Mouse (Mus musculus): ENCODE results near the gene Phpt1. TPM values are rescaled to one million over a fixed set of nuclear protein-coding genes. Genes with fewer than 3 reads are reported as not detected.

Phpt1 gene
- total and polyA plus RNA-seq, 2 experiments from 2014 or later: 39.8 to 192 TPM

DNA sequence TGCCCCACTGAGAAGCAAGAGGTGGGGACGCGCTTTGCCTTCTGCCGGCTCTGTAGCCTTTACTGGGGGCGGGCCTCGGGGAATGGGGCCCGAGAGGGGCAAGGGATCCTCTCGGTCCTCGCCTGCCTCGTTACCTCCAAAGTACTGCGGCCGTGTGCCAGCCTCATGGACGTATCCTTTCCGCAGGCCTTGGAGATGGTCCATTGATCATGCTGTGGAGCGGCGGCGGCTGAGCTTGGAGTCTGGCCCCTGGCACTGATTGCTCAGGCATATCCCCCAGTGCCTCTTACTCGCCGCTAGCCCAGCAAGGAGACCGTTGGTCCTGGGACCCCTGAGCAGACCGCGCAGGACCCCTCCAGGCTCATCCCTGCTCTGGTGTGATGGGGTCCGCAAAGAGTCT lies 41.4 kb upstream of the Phpt1 start:
- Histone ChIP-seq H3K4me3 (ENCODE audit: low read depth, low read length) (peak overlapping the region; percentile 11; the same call in 1 of the 2 replicates), H3K36me3 (ENCODE audit: insufficient read depth, low read length) (no peaks in the 10 kb centered on the region), H3K27ac (ENCODE audit: low read depth, low read length) (no peak overlapping the region), H3K4me2 (ENCODE audit: low read depth, low read length, poor library complexity, severe bottlenecking) (peak overlapping the region; percentile 26; the same call in 1 of the 2 replicates), H3K4me1 (ENCODE audit: insufficient read depth, low read length) (peaks cover 5% of the 10 kb centered on the region; the same call in 1 of the 2 replicates), H3K9me3 (ENCODE audit: low read length) (no peaks in the 10 kb centered on the region), H3K27me3 (ENCODE audit: insufficient read depth, low read length) (peaks cover 27% of the 10 kb centered on the region), H3K9ac (replicated peaks; ENCODE audit: low read length, poor library complexity, severe bottlenecking) (no peak overlapping the region)
- DNase-seq (ENCODE audit: low spot score) (no peak), ATAC-seq (ENCODE audit: low FRiP score) (no peak)
- 19% methylated on average over 22 of the region's 22 CpGs for WGBS
- TF ChIP-seq CTCF (IDR thresholded peaks at IDR 0.05): no peak

DNA sequence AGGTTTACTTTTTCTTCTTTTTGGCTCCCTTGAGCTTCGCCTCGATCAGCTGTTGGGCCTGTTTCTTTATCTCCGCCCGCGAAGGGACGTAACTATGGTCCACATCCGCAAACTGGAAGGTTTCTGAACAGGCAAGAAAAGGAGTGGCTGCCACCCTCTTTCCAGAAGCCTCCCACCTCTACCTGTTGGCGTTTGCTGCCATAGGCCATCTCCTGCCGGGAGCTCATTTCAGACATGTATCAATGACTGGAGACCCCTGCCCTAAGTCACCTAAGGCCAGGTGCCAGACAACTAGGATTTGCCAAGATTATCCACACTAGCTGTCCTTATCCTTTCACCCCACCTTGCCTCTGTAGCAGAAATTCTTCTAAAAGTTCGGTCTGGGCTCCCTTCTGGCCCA lies 33.6 kb upstream of the Phpt1 start:
- no peaks in the 10 kb centered on the region for H3K9me3 ChIP-seq (ENCODE audit: low read length)
- DNase-seq (ENCODE audit: low spot score) (no peak), ATAC-seq (ENCODE audit: low FRiP score) (no peak)
- 72% methylated on average over 10 of the region's 10 CpGs for WGBS
- peak overlapping the region; percentile 96 for H3K27ac ChIP-seq (ENCODE audit: low read depth, low read length)
- peak overlapping the region; percentile 96; the same call in 1 of the 2 replicates for H3K9ac ChIP-seq (replicated peaks; ENCODE audit: low read length, poor library complexity, severe bottlenecking)
- H3K27me3 ChIP-seq (ENCODE audit: insufficient read depth, low read length): no peaks in the 10 kb centered on the region
- no peak for TF ChIP-seq CTCF (IDR thresholded peaks at IDR 0.05)
- peaks cover 3% of the 10 kb centered on the region for H3K4me1 ChIP-seq (ENCODE audit: insufficient read depth, low read length)
- peak overlapping the region; percentile 100 for H3K4me3 ChIP-seq (ENCODE audit: low read depth, low read length)
- H3K36me3 ChIP-seq (ENCODE audit: insufficient read depth, low read length): no peaks in the 10 kb centered on the region
- H3K4me2 ChIP-seq (ENCODE audit: low read depth, low read length, poor library complexity, severe bottlenecking): peak overlapping the region; percentile 75

DNA sequence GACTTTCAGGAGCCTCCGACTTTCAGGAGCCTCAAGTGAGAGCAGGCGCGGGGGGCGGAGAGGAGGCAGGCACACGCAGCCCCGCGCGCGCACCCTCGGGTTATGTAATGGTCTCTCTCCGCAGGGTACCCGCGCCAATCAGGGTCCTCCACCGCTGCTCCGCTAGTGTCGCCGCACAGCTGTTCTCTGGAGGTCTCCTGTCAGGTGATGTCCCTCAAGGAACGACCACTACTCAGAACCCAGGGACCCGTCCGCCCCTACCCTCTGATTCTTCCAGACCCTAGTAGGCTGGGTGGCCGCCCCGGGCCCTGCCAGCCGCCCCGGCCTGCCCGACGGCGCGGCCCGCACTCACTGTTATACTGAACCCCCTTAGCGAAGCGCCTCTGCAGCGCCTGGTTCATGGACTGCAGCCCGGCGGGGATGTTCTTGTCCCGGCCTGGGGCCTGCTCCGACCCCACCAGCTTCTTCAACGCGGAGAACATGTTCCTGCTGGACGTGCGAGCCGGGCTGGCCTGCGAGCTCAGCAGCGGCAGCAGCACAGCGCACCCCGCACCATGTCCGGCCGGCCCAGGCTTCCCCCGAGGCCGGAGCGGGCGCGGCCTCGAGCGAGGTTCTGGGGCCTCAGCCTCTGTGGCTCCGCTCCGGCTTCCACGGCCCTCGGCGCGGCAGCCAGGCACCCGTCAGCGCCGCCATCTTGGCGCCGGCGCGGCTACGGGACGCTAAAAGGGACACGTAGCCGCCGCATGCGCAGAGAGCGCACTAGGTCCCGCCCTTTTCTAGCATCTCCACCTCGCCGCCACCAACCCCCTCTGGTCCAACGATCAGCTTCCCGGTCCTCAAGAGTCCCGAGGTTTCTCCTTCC lies 33.0 kb upstream of the Phpt1 start, which contains the start of gene Rabl6:
Gene Rabl6, minus strand, starts transcription at position 761 of the 862 bp plus-strand sequence.
- no peak for TF ChIP-seq CTCF (IDR thresholded peaks at IDR 0.05)
- Histone ChIP-seq H3K9me3 (ENCODE audit: low read length) (no peaks in the 10 kb centered on the region), H3K27me3 (ENCODE audit: insufficient read depth, low read length) (no peaks in the 10 kb centered on the region), H3K36me3 (ENCODE audit: insufficient read depth, low read length) (peaks cover under 1% of the 10 kb centered on the region; the same call in 1 of the 2 replicates), H3K9ac (replicated peaks; ENCODE audit: low read length, poor library complexity, severe bottlenecking) (peak within 1 kb of the TSS; percentile 96), H3K4me1 (ENCODE audit: insufficient read depth, low read length) (peaks cover 3% of the 10 kb centered on the region), H3K4me3 (ENCODE audit: low read depth, low read length) (peak within 1 kb of the TSS; percentile 100), H3K4me2 (ENCODE audit: low read depth, low read length, poor library complexity, severe bottlenecking) (peak within 1 kb of the TSS; percentile 75), H3K27ac (ENCODE audit: low read depth, low read length) (peak within 1 kb of the TSS; percentile 96)
- WGBS: under 1% methylated on average over 78 of the region's 80 CpGs
- ATAC-seq (ENCODE audit: low FRiP score) (peak; percentile 92), DNase-seq (ENCODE audit: low spot score) (peak; percentile 94)

- Histone ChIP-seq H3K4me1 (ENCODE audit: insufficient read depth, low read length) (peaks cover 3% of the 10 kb centered on the region), H3K9ac (replicated peaks; ENCODE audit: low read length, poor library complexity, severe bottlenecking) (no peak overlapping the region), H3K9me3 (ENCODE audit: low read length) (no peaks in the 10 kb centered on the region), H3K4me2 (ENCODE audit: low read depth, low read length, poor library complexity, severe bottlenecking) (no peak overlapping the region), H3K27me3 (ENCODE audit: insufficient read depth, low read length) (no peaks in the 10 kb centered on the region), H3K36me3 (ENCODE audit: insufficient read depth, low read length) (peaks cover 48% of the 10 kb centered on the region), H3K27ac (ENCODE audit: low read depth, low read length) (no peak overlapping the region), H3K4me3 (ENCODE audit: low read depth, low read length) (no peak overlapping the region)
- no peak for TF ChIP-seq CTCF (IDR thresholded peaks at IDR 0.05)
- no peak for ATAC-seq (ENCODE audit: low FRiP score)
- 97% methylated on average over 5 of the region's 5 CpGs for WGBS
- DNase-seq (ENCODE audit: low spot score): no peak
These were observed 27.5 kb upstream of the Phpt1 start for GRCm38 (mm10) chr2:25602526-25602925.

DNA sequence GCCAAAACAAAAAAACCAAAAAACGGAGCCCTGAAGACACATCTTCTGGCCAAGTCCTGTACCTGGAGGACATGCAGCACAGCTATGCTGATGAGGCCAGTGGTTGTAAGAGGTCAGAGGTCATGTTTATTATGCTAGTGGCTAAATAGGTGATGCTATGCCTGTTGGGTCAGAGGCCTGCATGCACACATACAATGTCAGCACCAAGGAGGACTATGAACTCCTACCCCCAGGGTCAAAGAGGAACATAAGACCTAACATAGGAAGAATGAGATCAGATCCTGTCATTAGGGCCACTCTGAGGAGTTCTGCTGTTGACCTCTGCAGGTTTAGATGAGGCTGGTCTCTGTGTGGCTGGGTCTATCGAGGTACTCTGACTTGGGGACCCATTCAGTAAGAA lies 25.0 kb upstream of the Phpt1 start:
- no peak overlapping the region for H3K4me3 ChIP-seq (ENCODE audit: low read depth, low read length)
- H3K36me3 ChIP-seq (ENCODE audit: insufficient read depth, low read length): peaks cover 71% of the 10 kb centered on the region
- no peaks in the 10 kb centered on the region for H3K4me1 ChIP-seq (ENCODE audit: insufficient read depth, low read length)
- no peak for TF ChIP-seq CTCF (IDR thresholded peaks at IDR 0.05)
- DNase-seq (ENCODE audit: low spot score) (no peak), ATAC-seq (ENCODE audit: low FRiP score) (no peak)
- no peak overlapping the region for H3K27ac ChIP-seq (ENCODE audit: low read depth, low read length)
- no peaks in the 10 kb centered on the region for H3K27me3 ChIP-seq (ENCODE audit: insufficient read depth, low read length)
- no peak overlapping the region for H3K9ac ChIP-seq (replicated peaks; ENCODE audit: low read length, poor library complexity, severe bottlenecking)
- no peaks in the 10 kb centered on the region for H3K9me3 ChIP-seq (ENCODE audit: low read length)
- 91% methylated on average over 2 of the region's 2 CpGs for WGBS
- H3K4me2 ChIP-seq (ENCODE audit: low read depth, low read length, poor library complexity, severe bottlenecking): no peak overlapping the region

- WGBS: 91% methylated on average over 1 of the region's 1 CpGs
- no peak overlapping the region for H3K4me3 ChIP-seq (ENCODE audit: low read depth, low read length)
- H3K27me3 ChIP-seq (ENCODE audit: insufficient read depth, low read length): no peaks in the 10 kb centered on the region
- H3K4me1 ChIP-seq (ENCODE audit: insufficient read depth, low read length): no peaks in the 10 kb centered on the region
- no peak overlapping the region for H3K9ac ChIP-seq (replicated peaks; ENCODE audit: low read length, poor library complexity, severe bottlenecking)
- no peak overlapping the region for H3K27ac ChIP-seq (ENCODE audit: low read depth, low read length)
- H3K9me3 ChIP-seq (ENCODE audit: low read length): no peaks in the 10 kb centered on the region
- no peak for ATAC-seq (ENCODE audit: low FRiP score)
- DNase-seq (ENCODE audit: low spot score): no peak
- peaks cover 79% of the 10 kb centered on the region for H3K36me3 ChIP-seq (ENCODE audit: insufficient read depth, low read length)
- no peak overlapping the region for H3K4me2 ChIP-seq (ENCODE audit: low read depth, low read length, poor library complexity, severe bottlenecking)
- no peak for TF ChIP-seq CTCF (IDR thresholded peaks at IDR 0.05)
These were observed 23.7 kb upstream of the Phpt1 start for GRCm38 (mm10) chr2:25598749-25599148.

Measured in midbrain, postnatal 0 days (tissue).